17 mouse cellular contexts compared by ENCODE assay signal in genomic region chr11:23259481-23259880, GRCm38 (mm10). TPM values are rescaled to one million over a fixed set of nuclear protein-coding genes. Genes with fewer than 3 reads are reported as not detected.
DNase-seq lines count a peak whose midpoint lies in the region; ATAC-seq and TF ChIP-seq lines count a peak whose summit lies in the region.
"Had no signal": no experiment of that assay in that cellular context is flagged by ENCODE, and none has a peak within 500 bp of the region (broad histone marks: within the 10 kb centered on the region; RNA-seq: fewer than 3 reads in every experiment).

No protein-coding gene starts in this region.

- 0 out of 2 replicates have a peak, but pooled peaks cover 3% of the 10 kb centered on the region for H3K9me3 ChIP-seq in forebrain, embryonic 10.5 days
- no peaks in the 10 kb centered on the region for H3K9me3 ChIP-seq in forebrain, embryonic 16.5 days (ENCODE audit: control insufficient read depth, low read length)
- H3K9me3 ChIP-seq in kidney, embryonic 15.5 days (replicated peaks): no peaks in the 10 kb centered on the region
- no peaks in the 10 kb centered on the region for H3K9me3 ChIP-seq in neural tube, embryonic 15.5 days (replicated peaks)
- H3K9me3 ChIP-seq in liver, postnatal 0 days (ENCODE audit: low read length): no peaks in the 10 kb centered on the region
- H3K9me3 ChIP-seq: forebrain, embryonic 13.5 days; hindbrain, embryonic 15.5 days; neural tube, embryonic 12.5 days had no signal

- no peak overlapping the region for H3K9ac ChIP-seq in forebrain, embryonic 16.5 days (replicated peaks; ENCODE audit: low read depth, low read length)
- no peak overlapping the region for H3K9ac ChIP-seq in kidney, embryonic 15.5 days
- H3K9ac ChIP-seq in neural tube, embryonic 15.5 days (replicated peaks): no peak overlapping the region
- H3K9ac ChIP-seq in liver, postnatal 0 days (replicated peaks): no peak overlapping the region
- H3K9ac ChIP-seq: forebrain, embryonic 13.5 days; hindbrain, embryonic 15.5 days; neural tube, embryonic 12.5 days had no signal

- peaks cover 29% of the 10 kb centered on the region for H3K4me1 ChIP-seq in forebrain, embryonic 10.5 days
- peaks cover 15% of the 10 kb centered on the region for H3K4me1 ChIP-seq in forebrain, embryonic 16.5 days (replicated peaks; ENCODE audit: control insufficient read depth, insufficient read depth, low read length)
- peaks cover 30% of the 10 kb centered on the region for H3K4me1 ChIP-seq in kidney, embryonic 15.5 days
- H3K4me1 ChIP-seq in neural tube, embryonic 15.5 days: peaks cover 28% of the 10 kb centered on the region
- peaks cover 29% of the 10 kb centered on the region for H3K4me1 ChIP-seq in liver, postnatal 0 days (ENCODE audit: insufficient read depth)

- ATAC-seq in forebrain, embryonic 16.5 days: no peak
- ATAC-seq in kidney, embryonic 15.5 days (replicated peaks; ENCODE audit: low FRiP score): no peak
- no peak for ATAC-seq in neural tube, embryonic 15.5 days (ENCODE audit: low FRiP score)
- ATAC-seq in liver, postnatal 0 days: no peak
- ATAC-seq: forebrain, embryonic 13.5 days; midbrain, embryonic 16.5 days had no signal

- no peak for TF ChIP-seq EP300 in liver, postnatal 0 days (IDR thresholded peaks at IDR 0.05; ENCODE audit: low read depth)

- 70% methylated on average over 1 of the region's 1 CpGs for WGBS in forebrain, embryonic 10.5 days
- 67% methylated on average over 1 of the region's 1 CpGs for WGBS in forebrain, embryonic 16.5 days
- 83% methylated on average over 1 of the region's 1 CpGs for WGBS in kidney, embryonic 15.5 days
- WGBS in neural tube, embryonic 15.5 days: 74% methylated on average over 1 of the region's 1 CpGs
- WGBS in liver, postnatal 0 days (ENCODE audit: insufficient replicate concordance): 90% methylated on average over 1 of the region's 1 CpGs

- TF ChIP-seq CTCF in liver, postnatal 0 days (IDR thresholded peaks at IDR 0.05; ENCODE audit: low read depth): no peak

- DNase-seq in forebrain, embryonic 10.5 days (ENCODE audit: extremely low spot score, low spot score): no peak
- no peak for DNase-seq in kidney, postnatal 10 days
- no peak for DNase-seq in neural tube, embryonic 10.5 days (ENCODE audit: extremely low spot score, low spot score)
- no peak for DNase-seq in liver, postnatal 0 days
- no peak for DNase-seq in thymus, postnatal 25 days
- DNase-seq: cerebellum, adult 11 months; cerebellum, postnatal 25 days; kidney, adult 2 months; lung, postnatal 4 days had no signal

- H3K36me3 ChIP-seq in forebrain, embryonic 10.5 days (replicated peaks): peaks cover 61% of the 10 kb centered on the region
- peaks cover 4% of the 10 kb centered on the region; the same call in 1 of the 2 replicates for H3K36me3 ChIP-seq in forebrain, embryonic 16.5 days (ENCODE audit: control insufficient read depth, insufficient read depth)
- H3K36me3 ChIP-seq in kidney, embryonic 15.5 days: peaks cover 38% of the 10 kb centered on the region
- peaks cover 14% of the 10 kb centered on the region for H3K36me3 ChIP-seq in neural tube, embryonic 15.5 days
- peaks cover 15% of the 10 kb centered on the region for H3K36me3 ChIP-seq in liver, postnatal 0 days (replicated peaks; ENCODE audit: insufficient read depth, low read length)

- H3K4me2 ChIP-seq in forebrain, embryonic 16.5 days (ENCODE audit: low read length): no peak overlapping the region
- peak overlapping the region; percentile 74; the same call in 1 of the 2 replicates for H3K4me2 ChIP-seq in kidney, embryonic 15.5 days
- H3K4me2 ChIP-seq in neural tube, embryonic 15.5 days: 0 out of 2 replicates have a peak overlapping the region, but pooled peaks have one; percentile 20
- peak overlapping the region; percentile 18; the same call in 1 of the 2 replicates for H3K4me2 ChIP-seq in liver, postnatal 0 days (ENCODE audit: low read depth, low read length)

- H3K4me3 ChIP-seq in forebrain, embryonic 10.5 days: 0 out of 2 replicates have a peak overlapping the region, but pooled peaks have one; percentile 84
- no peak overlapping the region for H3K4me3 ChIP-seq in forebrain, embryonic 16.5 days (replicated peaks; ENCODE audit: low read length)
- H3K4me3 ChIP-seq in kidney, embryonic 15.5 days (replicated peaks): no peak overlapping the region
- no peak overlapping the region for H3K4me3 ChIP-seq in neural tube, embryonic 15.5 days (replicated peaks)
- no peak overlapping the region for H3K4me3 ChIP-seq in liver, postnatal 0 days (ENCODE audit: low read depth, low read length)
- H3K4me3 ChIP-seq: hindbrain, embryonic 15.5 days; left cerebral cortex, adult 2 months; neural tube, embryonic 12.5 days had no signal

- H3K27me3 ChIP-seq in forebrain, embryonic 10.5 days (ENCODE audit: poor library complexity, severe bottlenecking): no peaks in the 10 kb centered on the region
- no peaks in the 10 kb centered on the region for H3K27me3 ChIP-seq in forebrain, embryonic 16.5 days (replicated peaks; ENCODE audit: control insufficient read depth, insufficient read depth, low read length)
- no peaks in the 10 kb centered on the region for H3K27me3 ChIP-seq in kidney, embryonic 15.5 days
- H3K27me3 ChIP-seq in neural tube, embryonic 15.5 days (replicated peaks): no peaks in the 10 kb centered on the region
- H3K27me3 ChIP-seq in liver, postnatal 0 days (ENCODE audit: insufficient read depth, low read length): no peaks in the 10 kb centered on the region
- H3K27me3 ChIP-seq: forebrain, embryonic 13.5 days; hindbrain, embryonic 15.5 days; neural tube, embryonic 12.5 days had no signal

- no peak overlapping the region for H3K27ac ChIP-seq in forebrain, embryonic 10.5 days
- no peak overlapping the region for H3K27ac ChIP-seq in forebrain, embryonic 16.5 days (ENCODE audit: low read length)
- no peak overlapping the region for H3K27ac ChIP-seq in kidney, embryonic 15.5 days
- no peak overlapping the region for H3K27ac ChIP-seq in neural tube, embryonic 15.5 days (replicated peaks)
- H3K27ac ChIP-seq in liver, postnatal 0 days (ENCODE audit: low read depth): no peak overlapping the region
- H3K27ac ChIP-seq: forebrain, embryonic 13.5 days; hindbrain, embryonic 15.5 days; left cerebral cortex, adult 2 months; neural tube, embryonic 12.5 days had no signal

RNA-seq across cellular contexts. Expression of gene Xpo1, which starts 3.6 kb away (rescaled TPM):
- polyA plus RNA-seq in forebrain, embryonic 10.5 days (2016; fragmentation: Nextera tagmentation; extraction: Ambion mirVana): 135 and 146 TPM in 2 replicates
- 92.3 and 105 TPM in 2 replicates for polyA plus RNA-seq in forebrain, embryonic 16.5 days (2015; fragmentation: Nextera tagmentation; extraction: Ambion mirVana)
- 102 and 109 TPM in 2 replicates for polyA plus RNA-seq in kidney, embryonic 15.5 days (2015; fragmentation: Nextera tagmentation; extraction: Ambion mirVana)
- 61.6 and 63.7 TPM in 2 replicates for polyA plus RNA-seq in neural tube, embryonic 15.5 days (2015; fragmentation: Nextera tagmentation; extraction: Ambion mirVana)
- polyA plus RNA-seq in liver, postnatal 0 days (2015; fragmentation: Nextera tagmentation; extraction: Ambion mirVana): 14.2 and 16.0 TPM in 2 replicates

RNA-seq across cellular contexts. Expression of gene Usp34, which starts 47.2 kb away (rescaled TPM):
- 21.7 and 26.1 TPM in 2 replicates for polyA plus RNA-seq in forebrain, embryonic 10.5 days (2016; fragmentation: Nextera tagmentation; extraction: Ambion mirVana)
- 34.1 and 35.6 TPM in 2 replicates for polyA plus RNA-seq in forebrain, embryonic 16.5 days (2015; fragmentation: Nextera tagmentation; extraction: Ambion mirVana)
- polyA plus RNA-seq in kidney, embryonic 15.5 days (2015; fragmentation: Nextera tagmentation; extraction: Ambion mirVana): 25.6 and 27.5 TPM in 2 replicates
- 25.2 and 26.3 TPM in 2 replicates for polyA plus RNA-seq in neural tube, embryonic 15.5 days (2015; fragmentation: Nextera tagmentation; extraction: Ambion mirVana)
- 5.6 and 6.6 TPM in 2 replicates for polyA plus RNA-seq in liver, postnatal 0 days (2015; fragmentation: Nextera tagmentation; extraction: Ambion mirVana)
